Mouse (Mus musculus): ENCODE data around the gene Bcl2l14.

GRCm38 (mm10) chr6:134469297-134469696, 73.2 kb downstream of the Bcl2l14 start:
- TF ChIP-seq CTCF (IDR thresholded peaks at IDR 0.05; ENCODE audit: extremely low read depth, insufficient read depth, low read length) (no peak), POLR2A (IDR thresholded peaks at IDR 0.05; ENCODE audit: extremely low read depth, insufficient read depth, low read length) (no peak)
